Mouse (Mus musculus) hematopoietic stem cell, adult 5-6 weeks (primary cell): ENCODE results near the gene Nr1d2. TPM values are rescaled to one million over a fixed set of nuclear protein-coding genes. Genes with fewer than 3 reads are reported as not detected.

ENCODE experiments used
- total RNA-seq: library from RNA; stranded (forward); fragments of 172-1452, 232-1000 nt; gene quantifications from 2 replicates; pipeline ENCODE4 v1.2.3, GENCODE M21; 2017

Nr1d2 gene
- total RNA-seq, 1 experiment from 2014 or later, result 42.4 TPM

Other genes with a start within 250 kb of the Nr1d2 start
- gene Nkiras1, start 32.0 kb upstream of the Nr1d2 start, total RNA-seq, result 10.4 and 11.7 TPM in 2 replicates
- 1,684 and 2,567 TPM in 2 replicates for gene Rpl15, start 32.3 kb upstream of the Nr1d2 start, total RNA-seq
- gene Ube2e1, start 92.7 kb upstream of the Nr1d2 start, total RNA-seq, result 69.7 and 85.2 TPM in 2 replicates